ENCODE assay signal across 8 mouse cellular contexts in the genomic region with DNA sequence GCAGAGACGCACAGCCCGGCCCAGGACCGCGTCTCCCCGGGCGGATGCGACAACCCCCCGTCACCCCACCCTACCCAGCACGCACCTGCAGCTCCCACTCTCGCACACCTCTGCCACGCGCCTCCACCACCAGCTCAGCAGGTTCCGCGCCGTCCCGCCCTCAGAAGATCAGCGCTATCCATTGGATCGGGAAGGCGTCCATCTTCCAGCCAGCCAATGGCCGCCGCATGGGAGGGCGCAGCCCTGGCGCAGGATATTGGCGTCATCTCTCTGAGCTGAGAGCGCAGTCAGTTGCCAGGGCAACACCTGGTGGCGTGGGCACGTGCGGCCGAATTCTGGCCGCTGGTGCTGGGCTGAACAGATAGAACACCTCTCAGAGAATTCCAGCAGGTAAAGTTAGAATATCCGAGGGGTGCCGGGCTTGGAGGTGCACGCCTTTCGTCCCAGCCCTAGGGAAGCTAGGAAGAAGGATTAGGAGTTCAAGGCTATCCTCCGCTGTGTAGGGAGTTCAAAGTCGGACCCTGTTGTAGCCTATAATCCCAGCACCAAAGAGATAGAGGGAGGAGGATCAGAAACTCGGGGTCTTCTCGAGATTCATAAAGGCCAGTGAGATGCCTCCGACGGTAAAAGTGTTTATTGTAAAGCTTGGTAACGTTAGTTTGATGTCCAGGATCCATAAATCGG. TPM values are rescaled to one million over a fixed set of nuclear protein-coding genes. Genes with fewer than 3 reads are reported as not detected.
A peak's percentile ranks its signal among the peaks of the same experiment; 100 is the strongest.
DNase-seq lines count a peak whose midpoint lies in the region; ATAC-seq lines count a peak whose summit lies in the region.

A gene (minus strand): TSS at position 144 of the 684 bp plus-strand sequence.

- H3K4me1 ChIP-seq in hindbrain, embryonic 11.5 days (replicated peaks; ENCODE audit: control insufficient read depth, insufficient read depth, low read length) = no peaks in the 10 kb centered on the region; the same call in 1 of the 2 replicates

- H3K4me2 ChIP-seq in hindbrain, embryonic 11.5 days (replicated peaks; ENCODE audit: low read depth, low read length) = peak within 1 kb of the TSS; percentile 80

- peak within 1 kb of the TSS; percentile 49; the same call in 1 of the 2 replicates for H3K9ac ChIP-seq in hindbrain, embryonic 11.5 days (ENCODE audit: low read depth, low read length)

- no peak within 1 kb of the TSS for H3K27ac ChIP-seq in hindbrain, embryonic 11.5 days (ENCODE audit: low read depth, low read length)

- no peaks in the 10 kb centered on the region for H3K9me3 ChIP-seq in hindbrain, embryonic 11.5 days (ENCODE audit: control insufficient read depth, low read length)

- peak; percentile 96 for DNase-seq in Muller cell, postnatal 12 days (ENCODE audit: inconsistent ontology term)
- DNase-seq in cerebellum, adult 9-11 months = peak; percentile 97
- DNase-seq in frontal cortex, adult 2 months (ENCODE audit: extremely low spot score in 1 of 2, low spot score in 1 of 2) = peak; percentile 95 to 99
- DNase-seq in hindbrain, embryonic 11.5 days (ENCODE audit: low spot score) = peak; percentile 99
- peak; percentile 100 for DNase-seq in layer of hippocampus, postnatal 10 days (ENCODE audit: low spot score in 2 of 2)
- DNase-seq in lung, postnatal 10 days = peak; percentile 99
- peak; percentile 98 for DNase-seq in ovary, postnatal 36 days (ENCODE audit: low spot score)
- peak; percentile 98 for DNase-seq in thymus, postnatal 25 days

- ATAC-seq in hindbrain, embryonic 11.5 days (ENCODE audit: low FRiP score) = peak; percentile 98

- no peaks in the 10 kb centered on the region for H3K36me3 ChIP-seq in hindbrain, embryonic 11.5 days (ENCODE audit: control insufficient read depth, insufficient read depth, low read length)

- H3K4me3 ChIP-seq in hindbrain, embryonic 11.5 days (ENCODE audit: low read depth, low read length) = peak within 1 kb of the TSS; percentile 70

- H3K27me3 ChIP-seq in hindbrain, embryonic 11.5 days (ENCODE audit: control insufficient read depth, insufficient read depth, low read length) = no peaks in the 10 kb centered on the region

- 4% methylated on average over 42 of the region's 42 CpGs for WGBS in hindbrain, embryonic 11.5 days

RNA-seq across cellular contexts. Expression of the gene that starts here (rescaled TPM):
- polyA plus RNA-seq in frontal cortex, adult 2 months (2012; rRNA removed) = 13.6 and 14.7 TPM in 2 replicates
- 29.2 and 31.2 TPM in 2 replicates for polyA plus RNA-seq in hindbrain, embryonic 11.5 days (2014; fragmentation: Nextera tagmentation; extraction: Ambion mirVana)
- 10 to 100 TPM; 19.3 to 21.0 TPM for total RNA-seq in layer of hippocampus, postnatal 10 days (2021)
